Mouse (Mus musculus) bone marrow macrophage, adult 2 months (primary cell): ENCODE measurements around the gene Taf4.

Source experiments
- CTCF ChIP-seq: IDR thresholded peaks from 2 replicates; pipeline ENCODE4 v1.5.1; 2012; ENCODE audit warnings: low read depth, mild to moderate bottlenecking, low read length, moderate library complexity
- POLR2A ChIP-seq: IDR thresholded peaks from 2 replicates; pipeline ENCODE4 v1.6.1; 2012; ENCODE audit warnings: mild to moderate bottlenecking, low read depth, low read length, borderline replicate concordance

- 0 out of 2 replicates have a peak, but pooled peaks have one; percentile 30 for TF ChIP-seq CTCF
- TF ChIP-seq POLR2A: no peak
These were observed 59.4 kb downstream of the Taf4 start for GRCm38 (mm10) chr2:179916877-179917673.
